Mouse (Mus musculus): ENCODE data around the gene Efna2. TPM values are rescaled to one million over a fixed set of nuclear protein-coding genes. Genes with fewer than 3 reads are reported as not detected.
A peak's percentile ranks its signal among the peaks of the same experiment; 100 is the strongest.

The Efna2 gene
- polyA plus RNA-seq, 1 experiment from 2014 or later = 8.5 TPM

- peaks cover 72% of the 10 kb centered on the region for H3K36me3 ChIP-seq
- under 1% methylated on average over 61 of the region's 71 CpGs for WGBS
- H3K9ac ChIP-seq = peak overlapping the region; percentile 100
- peak overlapping the region; percentile 93 for H3K4me2 ChIP-seq
- peak overlapping the region; percentile 95 for H3K4me3 ChIP-seq
- no peaks in the 10 kb centered on the region for H3K27me3 ChIP-seq (replicated peaks)
- no peak for ATAC-seq (ENCODE audit: extremely low read depth, insufficient number of reproducible peaks, low FRiP score, low TSS enrichment)
- peaks cover 66% of the 10 kb centered on the region for H3K4me1 ChIP-seq
- H3K27ac ChIP-seq (replicated peaks) = peak overlapping the region; percentile 99
- no peaks in the 10 kb centered on the region for H3K9me3 ChIP-seq
Observed at GRCm38 (mm10) chr10:80150226-80151210, 28.8 kb upstream of the Efna2 start.

DNA sequence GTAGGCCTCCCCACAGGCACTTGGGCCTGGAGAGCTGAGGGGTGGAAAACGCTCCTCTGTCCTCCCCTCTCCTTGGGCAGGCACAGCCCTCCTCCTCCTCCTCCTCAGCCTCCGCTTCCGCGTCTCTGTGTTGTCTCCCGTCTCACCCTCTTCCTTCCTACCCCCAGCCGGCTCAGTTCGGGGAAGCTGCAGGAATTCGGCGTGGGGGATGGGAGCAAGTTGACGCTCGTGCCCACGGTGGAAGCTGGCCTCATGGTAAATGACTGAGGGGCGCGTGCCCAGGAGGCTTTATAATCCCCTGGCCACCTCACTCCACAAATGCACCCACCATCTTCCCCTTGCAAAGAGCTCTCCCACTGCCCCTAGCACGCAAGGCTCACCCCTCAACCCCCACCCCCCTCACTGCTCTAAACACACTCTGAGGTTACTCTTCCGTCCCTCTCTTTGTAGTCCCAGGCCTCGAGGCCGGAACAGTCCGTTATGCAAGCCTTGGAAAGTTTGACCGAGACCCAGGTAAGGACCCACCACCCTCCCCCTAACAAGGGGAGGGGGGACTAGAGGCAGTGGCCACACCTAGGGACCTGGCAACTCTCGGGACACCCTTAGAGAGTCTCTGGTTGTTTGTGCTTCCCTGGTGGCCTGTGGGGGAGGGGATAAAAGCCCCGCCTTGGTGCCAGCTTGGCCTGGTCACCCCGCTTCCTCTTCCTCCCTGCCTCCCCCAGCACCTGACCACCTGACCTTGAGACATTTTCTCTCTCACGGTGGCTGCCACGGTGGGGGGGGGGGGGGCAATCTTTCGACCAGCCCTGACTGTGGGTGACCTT lies 27.9 kb upstream of the Efna2 start:
- Histone ChIP-seq H3K4me3 (peak overlapping the region; percentile 95), H3K36me3 (peaks cover 72% of the 10 kb centered on the region), H3K4me2 (peak overlapping the region; percentile 93), H3K4me1 (peaks cover 66% of the 10 kb centered on the region), H3K27ac (replicated peaks) (peak overlapping the region; percentile 99), H3K9ac (peak overlapping the region; percentile 100), H3K27me3 (replicated peaks) (no peaks in the 10 kb centered on the region), H3K9me3 (no peaks in the 10 kb centered on the region)
- 2% methylated on average over 25 of the region's 26 CpGs for WGBS
- ATAC-seq (ENCODE audit: extremely low read depth, insufficient number of reproducible peaks, low FRiP score, low TSS enrichment) = no peak

DNA sequence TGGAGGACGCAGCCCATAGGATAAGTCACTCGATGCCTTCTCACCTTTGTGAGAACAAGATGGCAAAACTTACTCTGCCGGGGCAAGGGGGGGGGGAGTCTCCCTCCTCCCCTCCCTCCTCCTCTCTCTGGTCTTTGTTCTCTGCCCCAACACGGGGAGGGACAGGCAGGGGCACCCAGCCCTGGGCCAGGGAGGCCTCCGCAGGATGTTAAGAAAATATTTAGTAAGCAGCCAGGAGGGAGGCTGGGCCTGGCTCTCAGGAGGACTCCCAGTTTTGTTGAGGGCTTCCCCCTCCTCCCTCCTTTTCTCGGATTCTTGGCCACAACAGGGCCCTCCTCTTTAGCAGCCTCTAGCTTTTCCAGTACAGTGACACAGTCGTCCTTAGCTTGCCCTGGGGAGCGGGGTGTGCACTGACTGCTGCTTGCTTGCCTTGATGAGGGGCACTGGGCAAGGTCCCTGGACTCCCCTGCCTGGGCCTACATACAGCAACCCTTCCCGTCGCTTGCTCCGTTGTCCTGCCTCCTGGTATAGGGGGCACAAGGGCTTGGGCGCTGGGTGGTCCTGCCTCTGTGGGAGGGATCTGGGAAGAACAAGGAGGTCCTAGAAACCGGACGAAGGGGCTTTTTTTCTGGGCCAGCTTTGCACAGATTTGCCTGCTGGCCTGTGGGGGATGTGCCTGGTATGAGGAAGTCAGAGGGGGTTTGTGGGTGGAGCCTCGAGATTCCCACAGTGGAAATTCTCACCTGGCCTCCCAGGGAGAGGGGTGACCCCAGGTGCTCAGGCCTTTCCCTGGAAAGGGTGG lies 27.0 kb upstream of the Efna2 start:
- Histone ChIP-seq H3K4me3 (peak overlapping the region; percentile 95), H3K9me3 (no peaks in the 10 kb centered on the region), H3K9ac (peak overlapping the region; percentile 100), H3K4me1 (peaks cover 66% of the 10 kb centered on the region), H3K27me3 (replicated peaks) (no peaks in the 10 kb centered on the region), H3K36me3 (peaks cover 74% of the 10 kb centered on the region), H3K4me2 (peak overlapping the region; percentile 93), H3K27ac (replicated peaks) (peak overlapping the region; percentile 99)
- 13% methylated on average over 15 of the region's 15 CpGs for WGBS
- ATAC-seq (ENCODE audit: extremely low read depth, insufficient number of reproducible peaks, low FRiP score, low TSS enrichment) = no peak

GRCm38 (mm10) chr10:80152873-80153260 lies 26.4 kb upstream of the Efna2 start:
- 27% methylated on average over 3 of the region's 3 CpGs for WGBS
- Histone ChIP-seq H3K4me1 (peaks cover 66% of the 10 kb centered on the region), H3K27ac (replicated peaks) (peak overlapping the region; percentile 99)

GRCm38 (mm10) chr10:80153713-80154112 lies 25.6 kb upstream of the Efna2 start:
- H3K9me3 ChIP-seq = no peaks in the 10 kb centered on the region
- H3K4me3 ChIP-seq = peak overlapping the region; percentile 95
- H3K4me1 ChIP-seq = peaks cover 73% of the 10 kb centered on the region
- H3K36me3 ChIP-seq = peaks cover 80% of the 10 kb centered on the region
- no peak for ATAC-seq (ENCODE audit: extremely low read depth, insufficient number of reproducible peaks, low FRiP score, low TSS enrichment)
- H3K27ac ChIP-seq (replicated peaks) = peak overlapping the region; percentile 99
- H3K4me2 ChIP-seq = peak overlapping the region; percentile 93; the same call in 1 of the 2 replicates
- H3K27me3 ChIP-seq (replicated peaks) = no peaks in the 10 kb centered on the region
- peak overlapping the region; percentile 100 for H3K9ac ChIP-seq
- WGBS = 85% methylated on average over 19 of the region's 19 CpGs

More at GRCm38 (mm10) chr10:80152873-80153260, 26.4 kb upstream of the Efna2 start:
- H3K27me3 ChIP-seq (replicated peaks) = no peaks in the 10 kb centered on the region
- peak overlapping the region; percentile 95 for H3K4me3 ChIP-seq
- peaks cover 80% of the 10 kb centered on the region for H3K36me3 ChIP-seq
- no peaks in the 10 kb centered on the region for H3K9me3 ChIP-seq
- peak overlapping the region; percentile 93 for H3K4me2 ChIP-seq
- no peak for ATAC-seq (ENCODE audit: extremely low read depth, insufficient number of reproducible peaks, low FRiP score, low TSS enrichment)
- peak overlapping the region; percentile 100 for H3K9ac ChIP-seq

DNA sequence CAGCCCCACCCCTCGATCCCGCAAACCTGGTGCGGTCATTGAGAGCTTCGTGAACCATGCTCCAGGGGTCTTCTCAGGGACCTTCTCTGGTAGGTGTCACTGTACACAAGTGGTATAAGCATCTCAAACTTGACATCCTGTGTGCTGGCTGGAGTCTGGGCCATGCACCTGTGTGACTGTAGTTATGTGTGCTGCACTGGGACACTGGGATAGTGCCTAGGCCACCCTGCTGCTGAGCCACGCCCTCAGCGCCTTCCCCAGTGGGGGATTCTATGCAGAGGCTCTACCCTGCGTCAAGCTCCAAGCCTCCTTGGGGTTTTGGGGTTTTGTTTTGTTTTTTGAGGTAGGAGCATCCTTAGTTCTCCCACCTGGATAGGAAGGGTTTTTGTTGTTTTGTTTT lies 24.9 kb upstream of the Efna2 start:
- H3K27ac ChIP-seq (replicated peaks) = 0 out of 2 replicates have a peak overlapping the region, but pooled peaks have one; percentile 98
- no peak overlapping the region for H3K4me2 ChIP-seq
- H3K27me3 ChIP-seq (replicated peaks) = no peaks in the 10 kb centered on the region
- ATAC-seq (ENCODE audit: extremely low read depth, insufficient number of reproducible peaks, low FRiP score, low TSS enrichment) = no peak
- peaks cover 80% of the 10 kb centered on the region for H3K36me3 ChIP-seq
- no peaks in the 10 kb centered on the region for H3K9me3 ChIP-seq
- peaks cover 79% of the 10 kb centered on the region for H3K4me1 ChIP-seq
- WGBS = 83% methylated on average over 7 of the region's 7 CpGs
- H3K4me3 ChIP-seq = peak overlapping the region; percentile 1; the same call in 1 of the 2 replicates
- peak overlapping the region; percentile 28; the same call in 1 of the 2 replicates for H3K9ac ChIP-seq

- Histone ChIP-seq H3K9me3 (no peaks in the 10 kb centered on the region), H3K27me3 (replicated peaks) (no peaks in the 10 kb centered on the region), H3K4me3 (no peak overlapping the region)
Observed at GRCm38 (mm10) chr10:80155277-80155676, 24.0 kb upstream of the Efna2 start.

DNA sequence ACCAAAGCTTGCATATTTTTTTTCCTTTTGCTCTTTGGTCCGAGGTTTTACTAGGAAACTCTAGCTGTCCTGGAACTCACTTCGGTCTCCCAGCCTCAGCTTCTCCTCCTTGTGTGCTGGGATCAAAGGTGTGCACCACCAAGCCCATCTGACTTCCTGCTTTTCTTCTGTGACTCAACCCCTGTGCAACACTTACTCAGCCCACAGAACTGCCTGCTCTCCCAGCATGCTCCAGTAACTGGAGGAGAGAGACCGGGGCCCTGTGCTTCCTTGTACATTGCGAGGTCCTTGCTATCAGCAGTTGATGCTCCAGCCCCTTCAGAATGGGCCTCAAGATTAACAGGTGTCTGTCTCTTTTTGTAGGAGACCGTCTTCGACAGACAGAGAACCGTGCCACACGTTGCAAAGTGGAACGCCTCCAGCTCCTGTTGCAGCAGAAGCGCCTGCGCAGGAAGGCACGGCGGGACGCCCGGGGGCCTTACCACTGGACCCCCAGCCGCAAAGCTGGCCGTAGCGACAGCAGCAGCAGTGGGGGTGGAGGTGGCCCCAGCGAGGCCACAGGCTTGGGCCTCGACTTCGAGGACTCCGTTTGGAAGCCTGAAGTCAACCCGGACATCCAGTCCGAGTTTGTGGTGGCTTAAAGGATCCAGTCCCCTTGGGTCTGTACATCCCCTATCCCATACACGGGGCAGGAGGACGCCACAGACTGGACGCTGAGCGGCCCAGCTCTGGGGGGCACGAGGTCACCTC lies 23.1 kb upstream of the Efna2 start:
- no peak for ATAC-seq (ENCODE audit: extremely low read depth, insufficient number of reproducible peaks, low FRiP score, low TSS enrichment)
- H3K9ac ChIP-seq = peak overlapping the region; percentile 64
- no peaks in the 10 kb centered on the region for H3K27me3 ChIP-seq (replicated peaks)
- peak overlapping the region; percentile 98 for H3K27ac ChIP-seq (replicated peaks)
- WGBS = 78% methylated on average over 29 of the region's 29 CpGs
- H3K9me3 ChIP-seq = no peaks in the 10 kb centered on the region
- peaks cover 93% of the 10 kb centered on the region for H3K4me1 ChIP-seq
- H3K36me3 ChIP-seq = peaks cover 67% of the 10 kb centered on the region
- peak overlapping the region; percentile 16; the same call in 1 of the 2 replicates for H3K4me2 ChIP-seq
- H3K4me3 ChIP-seq = no peak overlapping the region

More at GRCm38 (mm10) chr10:80155277-80155676, 24.0 kb upstream of the Efna2 start:
- H3K9ac ChIP-seq = peak overlapping the region; percentile 64
- H3K4me2 ChIP-seq = no peak overlapping the region
- peaks cover 84% of the 10 kb centered on the region for H3K4me1 ChIP-seq
- peaks cover 75% of the 10 kb centered on the region for H3K36me3 ChIP-seq
- H3K27ac ChIP-seq (replicated peaks) = peak overlapping the region; percentile 98; the same call in 1 of the 2 replicates
- no peak for ATAC-seq (ENCODE audit: extremely low read depth, insufficient number of reproducible peaks, low FRiP score, low TSS enrichment)
- 45% methylated on average over 1 of the region's 1 CpGs for WGBS

DNA sequence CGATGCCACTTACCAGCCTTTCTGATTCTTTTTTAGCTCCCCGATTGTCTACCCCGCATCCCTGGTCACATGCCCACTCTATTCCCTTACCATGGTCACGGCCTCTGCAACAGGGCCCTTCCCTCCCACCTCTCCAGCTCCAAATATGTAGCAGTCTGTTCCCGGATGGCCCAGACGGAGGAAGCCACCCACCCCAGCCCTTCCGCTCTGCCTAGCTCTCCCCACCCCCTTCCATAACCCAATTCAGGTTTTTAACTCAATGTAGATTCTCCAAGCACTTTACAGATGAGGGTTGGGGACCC lies 22.6 kb upstream of the Efna2 start:
- H3K27me3 ChIP-seq (replicated peaks) = no peaks in the 10 kb centered on the region
- H3K9ac ChIP-seq = peak overlapping the region; percentile 64
- H3K4me1 ChIP-seq = peaks cover 95% of the 10 kb centered on the region
- H3K9me3 ChIP-seq = no peaks in the 10 kb centered on the region
- H3K4me2 ChIP-seq = peak overlapping the region; percentile 16; the same call in 1 of the 2 replicates
- ATAC-seq (ENCODE audit: extremely low read depth, insufficient number of reproducible peaks, low FRiP score, low TSS enrichment) = no peak
- no peak overlapping the region for H3K4me3 ChIP-seq
- H3K27ac ChIP-seq (replicated peaks) = peak overlapping the region; percentile 98
- H3K36me3 ChIP-seq = peaks cover 62% of the 10 kb centered on the region
- WGBS = 54% methylated on average over 7 of the region's 7 CpGs
